Mouse (Mus musculus) retina, adult 2 months (tissue): ENCODE measurements around the gene Nfasc.
A peak's percentile ranks its signal among the peaks of the same experiment; 100 is the strongest.

ENCODE experiments used
- DNase-seq: peaks from one replicate; pipeline ENCODE4 v3.0.0-alpha.2; 2012; ENCODE audit warnings: low read depth, low spot score

The Nfasc gene

DNA sequence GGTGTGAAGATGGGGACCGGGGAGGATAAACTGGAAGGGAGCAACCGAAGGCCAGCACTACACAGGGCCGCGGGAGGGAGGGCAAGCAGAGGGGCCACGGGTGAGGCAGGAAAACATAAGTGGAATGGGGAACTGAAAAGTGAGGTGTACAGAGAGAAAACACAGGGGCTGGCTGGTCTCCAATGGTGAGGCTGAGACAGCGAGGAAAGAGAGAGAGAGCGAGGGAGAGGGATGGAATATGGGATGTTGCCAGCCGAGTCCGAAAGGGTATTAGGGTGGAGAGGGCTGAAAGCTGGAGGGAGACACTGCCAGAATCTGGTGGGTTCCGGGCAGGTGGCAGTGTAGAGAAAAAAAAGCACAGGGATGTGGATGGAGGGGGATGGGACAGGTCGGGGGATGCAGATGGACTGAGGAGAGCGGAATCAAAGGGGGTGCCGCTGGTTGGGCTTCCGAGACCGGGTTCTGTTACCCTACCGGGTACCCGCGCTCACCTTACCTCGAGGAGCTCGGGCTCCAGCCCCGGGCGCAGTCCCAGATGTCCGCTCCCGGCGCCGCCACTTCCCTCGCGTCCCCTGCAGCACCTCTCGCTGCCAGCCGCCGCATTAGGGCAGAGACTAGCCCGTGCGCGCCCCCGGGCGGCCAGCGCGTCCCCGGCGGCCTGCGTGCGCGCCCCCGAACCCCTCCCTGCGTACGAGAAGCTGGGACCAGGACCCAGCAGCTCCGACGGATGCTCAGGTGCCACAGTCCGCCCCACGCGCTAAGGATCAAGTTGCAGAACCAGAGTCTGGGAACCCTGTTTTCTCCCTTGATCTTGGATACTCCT lies at the start of gene Nfasc:
Gene Nfasc, minus strand, starts transcription at position 623 of the 823 bp plus-strand sequence.
- peak; percentile 79 for DNase-seq

DNA sequence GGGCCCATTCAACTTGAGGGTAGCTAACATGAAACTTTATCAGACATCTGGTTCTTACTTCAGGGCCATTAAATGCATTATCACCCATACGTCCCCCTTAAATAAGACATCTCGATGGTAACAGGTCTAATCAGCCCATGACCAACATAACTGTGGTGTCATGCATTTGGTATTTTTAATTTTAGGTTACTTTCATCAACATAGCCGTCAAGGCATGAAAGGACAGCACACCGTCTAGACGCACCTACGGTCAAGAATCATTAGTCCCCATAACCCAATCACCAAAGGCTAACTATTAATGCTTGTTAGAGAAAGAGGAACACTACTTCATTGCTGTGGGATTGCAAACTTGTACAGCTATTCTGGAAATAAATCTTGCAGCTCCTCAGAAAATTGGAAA lies 49.5 kb upstream of the Nfasc start:
- DNase-seq: no peak

DNA sequence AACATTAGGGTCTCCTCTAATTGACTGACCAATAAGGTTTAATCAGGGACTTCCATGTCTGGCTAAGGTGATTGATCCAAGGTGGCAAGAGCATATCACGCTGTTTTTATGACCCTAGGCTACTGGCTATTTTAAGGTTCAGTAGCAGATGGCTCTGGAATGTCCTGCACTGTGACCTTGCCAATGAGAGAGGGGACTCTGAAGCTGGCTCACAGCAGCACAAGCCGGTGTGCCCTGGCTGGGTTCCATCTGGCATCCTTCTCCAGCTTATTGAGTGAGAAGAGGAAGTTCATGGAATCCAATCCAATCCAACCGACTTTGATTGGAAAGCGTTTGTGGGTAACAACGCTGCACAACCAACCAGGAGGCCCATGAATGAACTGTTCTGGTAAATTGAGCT lies 45.3 kb upstream of the Nfasc start:
- DNase-seq: no peak

DNA sequence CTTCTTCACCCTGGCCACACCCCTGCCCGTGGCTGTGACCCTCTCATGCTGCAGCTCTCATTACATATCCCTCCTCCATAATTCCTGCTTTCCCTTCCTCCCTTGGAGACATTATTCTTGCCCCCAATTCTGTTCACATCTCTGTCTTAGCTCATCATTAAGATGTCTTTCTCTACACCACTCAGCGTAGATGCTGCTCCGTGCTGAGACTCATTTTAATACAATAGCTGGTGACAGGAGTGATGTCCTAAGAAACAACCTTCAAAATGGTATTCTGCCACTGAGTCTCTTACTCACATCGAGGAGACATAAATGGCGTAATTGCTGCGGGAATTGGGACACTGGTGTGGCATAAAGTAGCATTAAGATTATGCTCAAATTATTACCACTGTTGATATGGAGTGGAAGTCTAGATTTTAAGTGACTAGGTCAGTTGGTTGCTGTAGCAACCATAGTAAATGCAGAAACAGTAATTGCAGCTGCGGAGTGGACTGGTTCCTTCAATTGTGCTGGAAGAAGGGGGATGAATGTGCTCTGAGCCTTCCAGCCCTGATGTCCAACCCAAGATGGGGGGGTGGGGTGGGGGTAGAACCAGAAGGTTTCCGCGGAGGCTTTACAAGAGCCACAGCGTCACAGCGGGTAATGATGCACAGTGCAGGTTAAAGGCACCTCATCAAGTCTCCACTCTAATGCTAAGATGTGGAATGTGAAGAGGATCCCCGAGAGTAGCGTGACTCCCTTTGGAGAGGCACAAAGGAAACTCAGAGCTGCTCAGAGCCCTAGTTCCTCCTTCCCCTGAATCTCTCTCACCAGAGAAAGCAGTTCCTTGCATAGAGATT lies 40.2 kb upstream of the Nfasc start:
- DNase-seq: no peak

DNA sequence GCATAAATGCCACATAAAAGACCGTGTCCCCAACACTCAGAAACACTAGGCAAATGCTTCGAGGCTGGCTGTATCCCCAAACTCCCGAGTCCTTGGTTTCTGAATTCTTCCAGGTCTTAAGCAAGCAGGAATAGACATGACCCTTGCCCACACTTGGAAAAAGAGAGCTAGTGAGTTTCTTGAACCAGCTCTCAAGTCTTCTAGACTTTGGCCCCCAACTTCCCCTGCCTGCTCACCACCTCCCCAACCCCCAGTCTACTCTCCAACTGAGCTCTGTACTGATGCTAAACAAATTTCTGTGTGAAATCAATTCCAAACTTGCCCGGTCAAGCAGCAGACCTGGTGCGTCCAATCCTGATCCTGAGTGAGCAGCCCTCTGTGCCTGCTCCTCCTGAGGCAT lies 39.4 kb upstream of the Nfasc start:
- no peak for DNase-seq

DNA sequence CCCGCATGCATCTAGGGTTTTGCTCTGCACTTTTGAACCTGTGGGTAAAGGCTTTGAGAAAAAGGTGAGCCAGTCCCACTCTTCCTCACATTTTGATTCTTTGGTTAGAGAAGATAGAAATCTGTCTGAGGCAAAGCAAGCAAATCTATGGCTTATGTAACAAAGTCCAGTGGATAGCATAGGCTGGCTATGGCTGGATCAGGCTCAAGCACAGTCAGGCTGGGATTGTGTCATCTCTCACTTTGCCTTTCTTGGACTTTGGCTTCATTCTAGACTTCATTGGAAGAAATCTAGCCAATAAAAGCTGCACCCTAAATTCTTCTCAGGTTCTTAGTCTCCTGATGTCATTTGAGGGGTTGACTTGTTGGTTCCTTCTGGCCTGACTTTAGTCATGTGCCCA lies 38.7 kb upstream of the Nfasc start:
- no peak for DNase-seq

DNA sequence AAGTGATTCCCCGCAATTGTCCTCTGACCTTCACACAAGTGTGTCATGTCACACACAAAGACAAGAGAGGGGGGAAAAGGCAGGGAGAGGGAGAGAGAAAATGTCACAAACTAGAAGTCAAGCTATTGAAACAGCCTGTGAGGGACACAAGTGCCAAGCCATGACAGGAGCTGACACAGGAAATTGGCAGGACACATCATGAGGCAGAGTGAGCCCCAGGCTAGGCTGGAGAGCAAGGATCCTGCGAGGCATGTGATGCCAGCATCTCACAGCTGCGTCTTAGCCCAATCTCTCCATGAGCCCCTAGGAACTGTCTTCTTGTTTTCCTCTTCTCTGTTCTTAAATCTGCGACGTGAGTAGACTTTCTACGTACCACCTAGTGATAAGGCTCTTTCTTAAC lies 33.4 kb upstream of the Nfasc start:
- no peak for DNase-seq

DNA sequence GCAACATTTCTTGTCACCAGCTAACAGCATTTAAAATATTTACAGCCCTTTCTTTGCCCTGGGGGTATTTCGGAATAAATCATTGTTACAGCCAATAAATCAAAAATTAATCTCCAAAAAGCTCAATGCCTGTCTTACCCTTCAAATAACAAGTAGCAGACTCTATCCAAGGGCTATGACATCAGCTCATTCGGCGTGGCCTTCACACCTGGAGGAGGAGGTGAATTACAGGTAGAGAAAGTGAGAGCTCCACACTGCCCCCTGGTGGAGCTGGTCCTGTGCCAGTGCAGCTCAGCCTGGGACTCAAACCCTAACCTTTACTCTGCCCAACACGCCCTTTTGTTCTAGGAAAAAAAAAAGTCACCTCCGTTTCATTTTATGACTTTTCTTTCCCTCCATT lies 29.8 kb upstream of the Nfasc start:
- peak; percentile 45 for DNase-seq

DNA sequence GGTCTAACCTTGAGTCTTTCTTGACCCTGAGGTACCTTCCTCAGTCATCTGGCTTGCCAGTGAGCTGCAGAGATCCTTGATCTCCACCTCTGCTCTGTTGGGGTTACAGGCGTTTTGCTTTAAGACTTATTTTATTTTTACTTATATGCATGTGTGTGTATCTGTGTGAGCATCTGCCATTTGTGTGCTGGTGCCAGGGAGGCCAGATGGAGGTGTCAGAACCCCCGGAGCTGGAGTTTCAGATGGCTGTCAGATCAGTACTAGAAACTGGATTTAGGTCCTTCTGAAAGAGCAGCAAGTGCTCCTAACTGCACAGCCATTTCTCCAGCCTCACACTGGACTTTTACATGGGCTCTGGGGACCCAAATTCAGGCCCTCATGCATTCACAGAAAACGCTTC lies 28.0 kb upstream of the Nfasc start:
- DNase-seq: no peak

DNA sequence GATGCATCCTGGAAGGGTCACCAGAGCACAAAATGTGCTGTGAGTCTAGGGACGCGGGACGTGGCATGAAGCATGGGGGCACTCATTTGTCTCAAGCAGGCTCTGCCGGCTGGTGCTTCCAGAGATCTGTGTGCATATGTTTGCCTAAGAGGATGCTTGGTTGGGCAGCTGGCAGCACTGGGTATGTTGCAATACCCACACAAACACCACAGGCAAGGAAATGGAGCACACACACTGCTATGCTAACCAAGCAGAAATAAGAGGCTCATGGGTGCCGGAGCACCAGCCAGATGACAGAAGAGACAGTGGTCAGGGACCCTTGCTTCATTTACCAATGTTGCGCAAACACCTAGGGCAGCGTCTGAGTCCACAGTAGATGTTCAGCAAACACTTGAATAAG lies 25.8 kb upstream of the Nfasc start:
- no peak for DNase-seq

DNA sequence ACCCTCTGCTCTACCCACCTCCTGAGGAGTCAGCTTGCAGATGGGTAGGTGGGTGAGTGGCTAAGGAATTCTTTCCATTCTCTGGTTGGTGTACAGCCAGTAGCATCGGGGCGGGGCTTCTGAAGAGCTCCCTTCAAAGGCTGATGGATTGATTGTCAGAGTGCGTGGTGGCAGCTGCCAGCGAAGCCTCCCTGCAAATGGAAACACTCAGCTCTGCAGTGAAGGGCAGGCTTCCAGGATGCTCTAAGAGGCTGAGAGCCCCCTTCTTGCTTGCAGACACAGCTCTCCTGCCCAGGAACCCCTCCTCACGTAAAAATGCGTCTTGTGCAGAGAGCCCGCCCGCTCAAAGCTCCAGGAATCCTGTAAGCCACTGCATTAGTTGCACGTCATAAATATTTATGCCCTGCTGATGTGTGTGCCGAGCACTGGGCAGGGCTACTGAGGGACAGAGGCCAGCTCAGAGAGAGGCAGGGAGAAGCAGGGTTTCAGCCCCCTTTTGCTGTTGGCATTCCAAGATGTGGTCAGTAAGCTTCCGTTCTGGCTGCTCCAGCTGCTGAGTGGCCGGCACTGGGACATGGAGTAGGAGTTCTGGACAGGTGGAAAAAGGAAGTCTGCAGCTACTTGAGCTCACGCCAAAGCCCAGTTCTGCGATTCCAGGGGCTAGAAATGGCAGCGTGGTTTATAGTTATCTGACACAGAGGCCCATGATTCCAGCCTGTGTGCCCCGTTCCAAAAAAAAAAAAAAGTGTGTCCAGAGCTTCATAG lies 24.5 kb upstream of the Nfasc start:
- DNase-seq: no peak

DNA sequence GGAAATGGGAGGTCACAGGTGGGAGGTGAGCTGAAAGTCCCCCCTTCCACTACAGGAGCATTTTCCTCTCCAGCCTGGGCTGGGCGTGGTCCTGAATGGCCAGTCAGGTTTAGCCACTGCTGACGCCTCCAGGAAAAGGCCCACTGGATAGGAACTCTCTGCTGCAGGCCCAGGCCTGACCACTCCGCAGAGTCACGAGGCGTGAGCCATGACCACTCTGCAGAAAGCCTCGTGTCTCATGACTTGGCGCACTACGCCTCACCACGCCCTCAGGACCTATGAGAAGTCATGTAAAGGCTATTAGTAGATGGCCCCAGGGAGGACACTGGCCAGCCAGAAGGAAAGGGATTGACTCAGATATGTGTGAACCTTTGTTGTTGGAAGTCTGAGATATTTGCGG lies 23.6 kb upstream of the Nfasc start:
- DNase-seq: no peak

DNA sequence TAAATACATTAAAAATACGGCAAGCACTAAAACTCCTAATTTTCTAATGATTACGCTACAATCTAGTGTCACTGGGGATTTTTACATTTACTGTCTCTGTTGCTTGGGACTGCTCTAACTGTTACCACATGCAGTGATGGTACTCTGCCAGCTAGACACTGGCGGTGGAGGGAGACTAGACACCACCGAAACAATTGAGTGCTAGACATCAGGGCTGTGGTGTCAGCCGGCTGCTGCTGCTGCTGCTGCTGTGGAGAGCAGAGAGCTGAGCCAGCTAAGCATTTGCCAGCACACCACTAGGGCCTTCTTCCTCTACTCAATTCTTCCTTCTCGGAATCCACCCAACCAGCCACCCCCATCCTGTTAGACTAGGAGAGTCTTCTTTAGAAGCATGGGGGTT lies 17.8 kb upstream of the Nfasc start:
- no peak for DNase-seq

DNA sequence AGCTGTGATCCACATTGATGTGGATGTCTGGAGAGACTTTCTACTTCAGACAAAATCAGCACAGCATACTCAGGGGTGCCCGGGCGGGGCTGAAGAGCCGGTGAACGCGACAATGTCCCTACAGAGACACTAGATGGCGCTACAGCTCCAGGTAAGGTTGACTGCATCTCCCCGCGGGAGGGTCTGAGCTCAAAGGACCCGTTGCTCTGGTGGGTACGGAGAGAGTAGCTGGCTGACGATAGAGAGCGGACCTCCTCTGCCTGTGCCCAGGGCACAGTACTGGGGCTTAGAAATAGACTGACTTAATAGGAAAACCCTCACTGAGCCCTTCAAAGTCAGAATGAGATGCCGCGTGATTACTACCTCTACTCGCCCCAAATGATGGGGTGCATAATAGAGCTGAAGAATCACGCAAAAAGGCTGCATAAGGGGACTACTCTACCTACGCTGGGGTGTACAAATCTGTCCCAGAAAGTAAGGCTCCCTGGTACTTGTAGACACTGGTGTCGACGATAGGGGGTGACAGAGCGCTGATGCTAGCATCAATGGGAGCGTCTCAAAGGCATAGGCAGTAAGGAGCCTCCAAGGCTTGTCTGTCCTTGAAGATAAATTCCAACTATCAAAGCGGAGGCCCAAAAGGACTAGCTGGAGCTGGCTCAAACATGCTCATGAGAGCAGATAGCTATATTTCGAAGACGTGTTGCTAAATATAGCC lies 17.2 kb upstream of the Nfasc start:
- no peak for DNase-seq

DNA sequence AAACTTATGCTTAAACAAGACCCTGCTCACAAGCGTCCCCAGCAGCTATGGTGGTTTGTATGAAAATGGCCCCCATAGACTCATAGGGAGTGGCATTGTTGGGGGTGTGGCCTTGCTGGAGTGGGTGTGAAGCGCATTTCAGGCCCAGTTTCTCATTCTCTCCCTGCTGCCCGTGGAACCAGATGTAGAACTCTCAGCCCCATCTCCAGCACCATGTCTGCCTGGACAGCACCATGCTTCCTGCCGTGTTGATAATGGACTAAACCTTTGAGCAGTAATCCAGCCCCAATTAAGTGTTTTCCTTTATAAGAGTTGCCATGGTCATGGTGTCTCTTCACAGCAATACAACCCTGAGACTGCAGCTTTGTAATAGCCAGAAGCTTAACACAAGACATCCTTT lies 13.6 kb upstream of the Nfasc start:
- DNase-seq: no peak

DNA sequence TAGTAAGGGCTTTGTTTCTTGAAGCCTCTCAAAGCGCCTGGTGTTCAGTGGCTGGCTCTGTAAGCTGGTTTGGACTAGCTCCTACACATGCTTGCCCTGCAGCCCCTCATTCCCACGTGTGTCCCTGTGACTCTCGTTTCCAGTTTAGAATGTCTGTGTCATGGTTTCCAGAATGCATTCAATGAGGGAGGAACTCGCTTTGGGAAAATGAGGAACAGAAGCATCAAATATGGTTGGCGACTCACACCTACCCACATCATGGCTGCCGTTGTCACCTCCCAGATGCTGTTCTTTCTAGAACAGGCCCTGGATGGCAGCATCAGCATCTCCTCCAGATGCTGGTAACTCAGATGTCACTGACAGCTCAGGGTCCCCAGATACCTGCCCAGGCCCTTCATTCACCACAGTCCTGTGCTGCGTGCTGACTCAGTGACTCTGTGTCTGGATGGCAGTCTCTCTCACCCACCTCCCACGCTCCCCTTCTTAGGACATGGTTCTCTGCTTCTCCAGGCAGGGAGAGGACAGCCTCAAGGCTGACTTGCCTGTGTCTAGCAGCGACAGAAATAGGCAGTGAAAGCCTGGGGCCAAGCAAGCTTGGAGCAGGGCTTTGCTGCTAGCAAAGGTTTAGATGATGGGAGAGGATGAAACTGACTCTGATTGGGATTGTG lies 7.8 kb upstream of the Nfasc start:
- no peak for DNase-seq

DNA sequence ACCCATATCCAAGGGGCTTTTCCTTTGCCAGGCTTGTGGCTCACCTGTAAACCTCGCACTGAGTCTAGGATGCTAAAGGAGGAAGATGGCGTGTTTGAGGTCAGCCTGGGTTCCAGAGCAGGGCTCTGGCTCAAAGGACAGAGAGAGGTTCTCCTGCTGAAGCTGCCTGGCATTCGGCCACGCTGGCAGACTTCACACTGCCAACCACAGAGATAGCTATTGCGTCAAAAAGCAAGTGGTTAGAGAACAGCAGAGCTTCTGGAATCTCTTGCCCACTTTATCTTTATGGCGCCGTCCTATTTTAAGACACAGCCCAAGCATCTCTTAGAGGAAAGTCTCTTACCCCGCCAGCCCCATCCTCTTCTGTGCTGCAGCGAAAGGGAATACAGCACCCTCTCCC lies 4.7 kb upstream of the Nfasc start:
- DNase-seq: no peak

DNA sequence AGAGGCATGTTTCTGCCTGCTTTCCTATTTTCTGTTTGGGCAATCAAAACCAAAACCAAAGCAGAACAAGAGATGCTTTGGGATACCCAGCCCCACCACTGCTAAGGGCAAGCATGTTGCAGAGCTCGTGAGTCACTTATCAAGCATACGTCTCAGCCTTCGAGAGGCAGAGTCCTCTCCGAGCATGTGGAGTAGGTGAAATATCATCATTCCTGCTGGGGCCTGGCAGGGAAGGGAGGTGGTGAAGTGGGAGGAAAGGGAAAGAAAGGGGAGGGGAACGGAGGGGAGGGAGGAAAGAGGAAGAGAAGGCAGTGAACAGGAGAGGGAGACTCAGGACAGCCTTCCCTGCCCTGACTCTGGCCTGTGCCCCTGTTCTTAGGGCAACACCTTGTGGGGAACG lies 4.0 kb upstream of the Nfasc start:
- DNase-seq: no peak

DNA sequence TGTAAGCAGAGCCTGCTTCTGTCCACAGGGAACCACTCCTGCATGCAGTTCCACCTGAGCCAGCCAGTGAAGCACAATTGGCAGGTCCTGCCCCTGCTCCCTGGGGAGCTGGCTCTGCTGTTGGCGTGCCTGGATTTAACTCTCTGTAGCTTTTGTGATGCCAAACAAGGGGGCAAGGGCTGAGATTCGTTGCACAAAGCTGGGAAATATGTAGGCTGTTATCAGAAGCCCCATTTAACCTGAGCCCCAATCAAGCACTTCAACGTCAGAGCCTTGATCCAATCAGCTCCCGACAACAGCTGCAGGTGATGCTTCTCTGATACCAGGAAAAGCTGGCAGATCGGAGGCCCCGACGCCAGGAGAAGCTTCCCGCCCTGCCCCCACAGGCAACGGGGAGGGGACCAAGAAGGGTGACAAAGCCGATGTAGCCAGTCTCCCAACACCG lies 2.5 kb downstream of the Nfasc start:
- no peak for DNase-seq

DNA sequence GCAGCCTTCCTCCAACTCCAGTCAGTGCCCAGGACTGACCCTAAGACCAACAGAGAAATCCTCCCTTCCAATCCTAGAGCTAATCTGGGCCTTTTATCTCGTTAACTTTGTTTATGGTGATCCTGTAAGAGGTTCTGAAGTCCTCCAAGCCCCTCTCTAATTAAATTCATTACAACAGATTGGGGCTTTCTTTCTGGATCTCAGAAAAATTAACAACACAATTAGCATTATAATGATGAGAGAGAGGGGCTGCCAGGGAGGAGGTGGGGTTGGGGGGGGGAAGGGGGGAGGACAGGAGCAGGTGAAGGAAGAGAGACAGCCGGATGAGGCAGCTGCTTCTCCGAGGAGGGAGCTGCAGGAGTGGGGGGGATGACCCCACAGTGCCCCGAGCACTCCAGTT lies 5.4 kb downstream of the Nfasc start:
- no peak for DNase-seq

DNA sequence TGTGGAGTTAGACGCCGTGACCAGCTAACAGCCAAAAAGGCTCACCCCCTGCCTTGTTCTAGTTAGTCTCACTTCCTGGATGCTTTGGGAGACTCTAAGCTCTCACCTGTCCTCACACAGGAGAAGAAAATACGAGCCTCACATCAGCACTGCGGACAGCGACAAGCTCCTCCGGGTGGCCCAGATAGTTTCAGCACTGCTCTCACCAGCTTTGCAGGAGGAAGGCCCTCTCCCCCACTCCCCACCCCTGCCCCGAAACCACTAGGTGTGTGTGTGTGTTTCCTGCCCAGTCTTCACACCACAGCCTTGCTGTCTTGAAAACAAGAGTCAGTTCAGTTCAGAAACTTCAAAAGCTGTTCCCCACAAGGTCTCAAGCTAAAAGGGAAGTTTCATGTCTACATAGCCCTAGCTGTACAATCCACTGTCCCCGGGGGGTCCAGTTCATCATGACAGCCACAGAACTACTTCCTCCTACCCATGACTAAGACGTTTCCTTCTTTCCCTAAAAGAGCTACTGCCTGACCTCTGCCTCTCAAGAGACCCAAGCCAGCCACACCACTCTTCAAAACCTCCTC lies 7.6 kb downstream of the Nfasc start:
- DNase-seq: no peak
